Mouse (Mus musculus) c-Kit-positive CD71-positive TER-119-negative erythroid progenitor cells, embryonic 14.5 days (primary cell): Measurements from ENCODE around the gene Siglec1.
A peak's percentile ranks its signal among the peaks of the same experiment; 100 is the strongest.
"Not testable (repeated sequence)": the region's sequence is repeated elsewhere in the genome, so short reads cannot be mapped to it uniquely, and the experiment has no call there.

Experiments used
- DNase-seq: peaks from one replicate; pipeline ENCODE4 v3.0.0-alpha.2; 2013; ENCODE audit warnings: low read depth

Siglec1 gene

DNA sequence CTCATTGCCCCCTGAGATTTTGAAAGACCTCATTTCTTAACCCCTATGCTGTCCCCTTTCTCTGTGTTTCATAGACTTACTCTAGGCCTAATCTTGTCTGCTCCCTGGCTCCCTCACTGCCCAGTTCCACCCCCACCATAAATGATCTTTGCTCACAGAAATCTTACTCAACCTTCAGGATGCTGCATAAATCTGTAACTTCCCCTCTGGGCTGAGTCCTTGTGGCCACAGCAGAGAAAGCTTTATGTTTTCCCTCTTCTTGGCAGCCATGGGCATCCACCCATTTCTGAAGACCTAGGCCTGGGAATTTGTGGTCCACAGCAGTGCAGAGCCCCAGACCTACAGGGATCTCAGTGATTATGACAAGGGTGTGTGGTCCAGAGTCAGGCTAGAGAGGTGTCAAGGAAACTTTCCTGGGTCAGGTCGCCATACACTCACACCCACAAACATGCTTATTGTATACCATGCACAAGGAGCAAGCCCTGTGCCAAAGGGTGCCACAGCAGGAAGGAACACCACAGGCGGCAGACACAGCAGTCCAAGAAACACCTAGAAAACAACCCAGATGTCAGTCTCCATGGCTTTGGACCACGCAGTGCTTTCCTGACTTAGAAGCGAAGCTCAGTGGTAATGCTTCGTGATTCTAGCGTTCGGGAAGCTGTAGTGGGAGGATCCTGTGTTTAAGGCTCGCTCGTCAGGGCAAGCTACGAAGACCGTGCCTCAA lies at the start of gene Siglec1:
Gene Siglec1 (minus strand): TSS at position 99 of the 724 bp plus-strand sequence.
- DNase-seq, result no peak

DNA sequence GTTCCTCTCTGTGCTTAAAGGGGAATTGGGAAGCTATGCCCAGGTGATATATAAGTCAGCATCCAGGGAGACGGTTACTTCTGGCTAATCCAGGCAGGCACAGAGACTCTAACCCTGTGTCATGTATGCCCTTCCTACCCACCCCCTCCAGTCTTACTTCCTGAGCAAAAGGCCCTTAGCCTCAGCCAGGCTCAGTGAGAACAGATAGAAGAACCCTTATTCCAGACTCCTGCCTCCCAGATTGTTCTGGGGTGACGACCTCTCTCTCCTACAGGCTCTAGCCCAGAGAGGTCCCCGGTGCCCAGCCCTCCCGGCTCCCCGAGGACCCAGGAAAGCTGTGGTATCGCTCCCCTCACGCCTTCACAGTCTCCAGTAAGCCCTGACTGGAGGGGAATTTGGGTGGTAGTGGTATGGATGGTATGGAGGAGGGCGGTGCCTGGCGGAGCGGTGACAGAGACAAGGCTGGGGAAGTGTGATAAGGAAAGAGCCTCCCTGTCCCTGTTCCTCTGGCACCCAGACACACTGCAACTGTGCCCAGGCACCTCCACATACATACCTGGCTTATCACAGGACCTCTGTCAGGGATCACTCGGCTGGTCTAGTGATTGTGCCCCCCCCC lies 49.1 kb upstream of the Siglec1 start:
- peak; percentile 85 for DNase-seq

DNA sequence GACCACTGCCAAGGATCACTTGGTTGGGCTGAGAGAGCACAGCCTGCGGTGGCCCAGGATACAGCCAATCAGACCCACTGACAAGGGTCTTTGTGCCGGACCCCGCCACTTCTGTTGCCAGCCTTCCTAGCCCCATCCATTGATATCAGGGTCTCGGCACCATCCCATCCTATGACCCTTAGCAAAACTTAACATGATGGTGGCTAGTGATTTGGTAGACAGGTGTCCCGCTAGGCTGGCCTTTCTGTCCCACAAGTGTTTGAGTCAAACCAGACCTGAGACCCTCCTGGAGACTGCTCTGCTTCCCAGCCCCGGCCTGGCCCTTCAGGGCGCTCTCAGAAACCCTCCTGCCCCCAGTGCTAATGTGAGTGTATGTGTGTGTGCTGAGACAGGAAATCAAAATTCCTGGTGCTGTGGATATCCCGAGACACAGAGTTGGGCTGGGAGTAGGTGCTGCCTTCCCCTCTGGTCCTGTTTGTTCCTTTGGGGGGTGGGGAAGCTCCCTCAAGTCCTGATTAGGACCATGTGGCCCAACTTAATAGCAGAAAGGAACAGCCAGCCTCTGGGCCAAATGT lies 48.3 kb upstream of the Siglec1 start:
- DNase-seq, result no peak

DNA sequence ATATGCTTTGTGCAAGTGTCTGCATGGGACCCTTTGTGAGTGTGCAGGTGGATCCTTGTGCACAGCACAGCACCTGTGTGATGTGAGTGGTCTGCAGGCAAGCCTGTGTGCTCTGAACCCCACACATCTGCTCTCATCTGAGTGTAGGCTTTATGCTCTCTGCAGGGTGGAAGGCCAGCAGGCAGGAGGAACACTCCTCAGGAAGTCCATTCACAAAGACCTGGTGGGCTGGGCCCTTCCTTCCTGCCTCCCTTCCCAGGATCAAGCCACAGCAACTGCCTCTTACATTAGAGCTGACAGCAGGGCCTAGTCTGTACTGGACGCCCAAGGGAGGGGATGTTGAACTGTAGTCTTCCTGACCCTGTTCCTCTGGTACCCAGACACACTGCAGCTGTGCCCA lies 47.8 kb upstream of the Siglec1 start:
- no peak for DNase-seq

DNA sequence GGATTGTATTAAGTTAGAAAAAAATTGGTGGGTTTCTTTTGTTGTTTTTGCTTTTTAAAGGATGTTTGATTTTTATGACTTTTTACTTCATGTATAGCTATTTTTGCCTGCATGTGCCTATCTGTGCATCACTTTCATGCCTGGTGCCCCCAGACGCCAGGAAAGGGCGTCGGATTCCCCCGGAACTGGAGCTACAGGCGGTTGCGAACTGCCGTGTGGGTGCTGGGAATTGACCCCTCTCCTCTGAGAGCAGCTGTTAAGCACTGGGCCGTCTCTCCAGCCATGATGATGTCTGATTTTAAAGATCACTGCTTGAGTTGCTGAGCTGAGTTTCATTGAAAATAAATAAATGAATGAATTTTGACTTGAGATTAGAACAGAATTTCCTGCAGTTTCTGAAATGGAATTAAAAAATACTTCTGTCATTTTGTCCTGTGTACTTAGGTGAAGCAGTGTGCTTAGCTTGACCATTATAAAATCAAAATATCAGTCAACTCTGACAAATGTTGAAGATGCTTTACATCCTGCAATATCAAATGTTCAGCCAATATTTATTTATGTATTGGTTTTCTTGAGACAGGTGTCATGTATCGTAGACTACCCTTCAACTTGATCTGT lies 46.5 kb upstream of the Siglec1 start, which contains the start of gene Gm11037:
Gene Gm11037 (plus strand): TSS at position 568 of the 618 bp plus-strand sequence.
- DNase-seq, result no peak

DNA sequence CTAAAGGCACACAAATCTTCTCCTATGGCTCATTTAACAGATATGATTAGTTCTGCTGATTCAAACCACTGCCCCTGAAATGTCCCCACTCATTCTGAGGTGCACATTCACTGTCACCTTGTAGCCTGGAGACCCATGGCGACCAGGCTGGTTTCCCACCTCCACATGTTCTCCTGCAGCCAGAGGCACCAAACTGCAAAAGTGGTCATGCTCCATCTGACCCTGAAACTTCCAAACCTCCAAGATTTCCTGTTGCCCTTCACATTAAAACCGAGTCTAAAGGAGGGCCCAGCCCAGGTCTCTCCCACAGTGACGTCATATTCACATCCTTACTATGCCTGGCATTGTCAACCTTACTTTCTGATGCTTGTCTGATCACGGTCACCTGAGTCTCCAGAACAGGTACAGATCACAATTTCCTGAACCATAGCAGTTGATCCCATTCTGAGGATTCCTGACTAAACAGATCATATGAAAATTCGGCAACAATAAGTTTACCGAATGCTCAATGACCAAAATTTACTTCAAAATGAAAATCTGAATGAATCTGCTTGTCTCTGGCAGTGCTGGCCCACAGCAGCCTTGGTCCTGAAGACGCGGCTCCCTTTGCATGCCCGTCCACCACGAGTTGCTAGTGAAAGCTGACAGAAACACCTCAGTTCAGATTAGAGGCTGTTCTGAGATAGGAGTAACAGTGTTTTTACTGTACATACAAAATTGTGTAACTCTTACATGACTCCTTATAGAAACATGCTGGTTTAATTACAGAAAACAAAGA lies 45.7 kb upstream of the Siglec1 start:
- no peak for DNase-seq

DNA sequence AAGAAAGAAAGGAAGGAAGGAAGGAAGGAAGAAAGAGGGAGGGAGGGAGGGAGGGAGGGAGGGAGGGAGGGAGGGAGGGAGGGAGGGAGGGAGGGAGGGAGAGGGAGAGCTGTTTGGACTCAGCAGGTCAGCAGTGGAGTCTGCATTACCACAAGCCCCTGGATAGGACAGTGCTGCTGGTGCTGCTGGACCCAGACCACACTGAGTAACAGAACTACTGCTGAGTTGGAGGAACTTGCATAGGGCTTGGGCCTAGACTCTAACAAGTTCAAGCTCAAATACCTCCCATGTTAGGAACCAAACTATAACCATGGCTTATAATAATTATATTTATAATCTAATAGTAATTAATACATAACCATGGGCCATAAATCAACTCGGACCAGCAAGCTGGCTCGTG lies 44.3 kb upstream of the Siglec1 start:
- no peak for DNase-seq

DNA sequence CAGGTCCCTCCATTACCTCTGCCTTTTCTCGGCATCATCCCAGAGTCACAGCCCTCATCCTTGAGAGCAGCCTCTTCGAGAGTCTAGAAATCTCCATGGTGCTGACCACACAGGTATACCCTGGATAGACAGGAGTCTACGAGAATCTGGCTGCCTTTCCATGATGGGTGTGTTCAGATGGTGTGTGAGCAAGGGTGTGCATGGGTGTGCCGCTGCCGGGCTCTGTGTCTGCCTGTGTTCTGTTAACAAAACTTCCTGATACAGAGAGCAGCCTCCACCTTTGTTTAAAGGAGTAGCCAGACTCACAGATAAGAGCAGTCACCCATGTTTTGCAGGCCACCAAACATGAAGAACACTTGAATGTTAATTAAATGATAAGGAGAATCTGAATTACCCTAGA lies 43.3 kb upstream of the Siglec1 start:
- peak; percentile 52 for DNase-seq

DNA sequence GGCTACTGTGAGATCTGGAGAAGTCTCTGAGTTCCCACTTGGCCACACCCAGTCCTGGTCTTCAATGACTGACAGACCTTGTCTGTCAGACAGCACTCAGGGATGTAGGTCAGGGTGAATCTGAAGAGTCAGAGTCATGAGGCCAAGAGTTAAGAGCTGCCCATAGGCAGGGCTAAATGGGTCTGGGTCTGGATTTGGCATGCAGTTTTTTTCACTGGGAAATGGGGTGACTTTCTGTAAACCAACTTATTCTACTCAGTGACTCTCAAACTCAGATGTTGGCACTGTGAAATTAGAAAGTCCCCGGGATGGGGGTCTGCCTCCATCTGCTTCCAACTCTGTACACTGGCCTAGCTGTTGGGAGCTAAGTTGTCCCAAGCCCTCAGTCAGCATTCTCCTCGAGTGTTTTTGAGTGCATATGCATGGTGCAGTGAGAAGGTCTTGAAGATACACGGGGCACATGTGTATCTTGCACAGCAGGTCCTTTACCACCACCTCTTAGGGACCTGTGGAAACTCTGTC lies 42.1 kb upstream of the Siglec1 start:
- no peak for DNase-seq

DNA sequence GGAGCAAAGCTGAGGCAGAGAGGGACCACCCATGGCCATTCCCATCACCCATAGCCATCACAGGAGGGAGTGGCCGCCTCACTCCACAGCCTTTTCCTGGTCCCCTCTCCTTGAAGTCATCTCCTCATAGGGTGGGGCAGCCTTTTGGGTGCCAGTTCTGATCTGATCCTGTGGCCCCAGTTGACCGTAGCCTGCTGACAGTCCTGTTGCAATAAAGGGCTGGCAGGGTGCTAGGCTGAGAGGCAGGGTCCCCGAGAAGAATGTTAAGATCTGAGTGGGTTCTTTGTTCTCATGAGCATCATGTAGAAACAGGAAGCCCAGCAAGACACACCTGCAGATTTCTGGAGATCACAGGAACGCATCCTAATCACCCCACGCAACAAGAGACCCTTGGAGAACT lies 41.6 kb upstream of the Siglec1 start:
- no peak for DNase-seq

DNA sequence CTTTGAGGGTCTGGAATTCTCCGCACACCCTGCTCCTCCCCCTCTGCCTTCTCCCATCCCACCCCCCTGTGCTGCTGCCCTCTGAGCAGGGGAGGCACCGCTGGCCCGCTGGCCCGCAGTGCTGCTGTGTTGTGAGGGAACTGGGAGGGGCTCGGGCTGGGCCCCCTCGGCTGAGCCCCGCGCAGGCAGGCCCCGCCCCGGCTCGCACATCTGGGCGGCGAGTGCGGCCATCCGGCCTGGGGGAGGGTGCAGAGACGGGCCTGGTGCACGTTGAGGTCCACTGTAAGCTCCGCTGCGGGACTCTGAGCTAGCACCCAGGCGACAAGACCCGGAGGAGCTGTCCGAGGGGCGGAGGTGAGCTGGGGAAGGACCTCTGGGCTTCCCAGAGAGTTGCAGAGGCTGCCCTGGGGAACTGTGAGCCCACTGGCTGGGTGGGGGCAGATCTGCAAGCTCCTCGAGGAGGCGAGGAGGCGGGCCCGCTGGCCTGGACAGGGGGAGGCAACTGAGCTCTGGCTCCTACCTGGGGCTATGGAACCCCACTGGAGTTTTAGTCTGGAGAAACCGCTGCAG lies 40.7 kb upstream of the Siglec1 start, which contains the start of gene Hspa12b:
Gene Hspa12b (plus strand): TSS at position 120 of the 570 bp plus-strand sequence.
- no peak for DNase-seq

DNA sequence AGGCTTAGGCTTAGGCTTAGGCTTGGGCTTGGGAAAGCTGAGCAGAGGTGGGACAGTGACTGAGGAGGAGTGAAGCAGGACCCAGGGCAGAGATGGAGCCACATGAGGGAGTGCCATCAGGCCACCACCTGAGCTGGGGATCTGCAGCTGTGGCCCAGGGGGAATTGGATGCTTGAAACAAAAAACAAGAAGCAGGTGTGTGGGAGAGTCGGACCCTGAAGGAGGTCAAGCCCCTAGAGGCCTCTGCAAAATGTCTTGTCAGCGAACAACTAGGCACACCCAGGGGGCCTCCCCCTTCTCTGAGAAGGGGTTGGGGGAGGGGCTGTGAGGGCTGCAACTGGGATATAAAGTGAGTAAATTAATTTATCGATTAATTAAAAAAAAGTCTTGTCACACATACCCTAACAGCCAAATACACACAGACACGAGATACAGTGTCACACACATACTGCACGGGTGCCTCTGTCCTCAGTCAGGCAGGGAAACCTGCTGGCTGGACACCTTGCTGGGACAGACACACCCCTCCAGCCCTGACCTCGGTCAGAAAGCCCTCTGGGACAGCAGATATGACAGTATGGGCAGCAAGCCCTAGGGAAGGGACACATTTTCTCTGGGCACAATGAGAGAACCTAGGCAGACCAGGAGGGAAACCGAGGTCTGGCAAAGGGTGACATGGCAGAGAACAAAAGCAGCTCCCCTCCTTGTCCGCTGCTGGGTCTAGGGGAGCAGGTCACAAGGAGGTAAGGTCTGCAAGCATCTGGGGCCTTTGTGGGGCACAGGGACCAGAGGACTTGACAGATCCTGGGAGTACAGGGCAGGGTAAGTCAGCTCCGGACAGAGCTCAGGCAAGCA lies 39.6 kb upstream of the Siglec1 start:
- no peak for DNase-seq

DNA sequence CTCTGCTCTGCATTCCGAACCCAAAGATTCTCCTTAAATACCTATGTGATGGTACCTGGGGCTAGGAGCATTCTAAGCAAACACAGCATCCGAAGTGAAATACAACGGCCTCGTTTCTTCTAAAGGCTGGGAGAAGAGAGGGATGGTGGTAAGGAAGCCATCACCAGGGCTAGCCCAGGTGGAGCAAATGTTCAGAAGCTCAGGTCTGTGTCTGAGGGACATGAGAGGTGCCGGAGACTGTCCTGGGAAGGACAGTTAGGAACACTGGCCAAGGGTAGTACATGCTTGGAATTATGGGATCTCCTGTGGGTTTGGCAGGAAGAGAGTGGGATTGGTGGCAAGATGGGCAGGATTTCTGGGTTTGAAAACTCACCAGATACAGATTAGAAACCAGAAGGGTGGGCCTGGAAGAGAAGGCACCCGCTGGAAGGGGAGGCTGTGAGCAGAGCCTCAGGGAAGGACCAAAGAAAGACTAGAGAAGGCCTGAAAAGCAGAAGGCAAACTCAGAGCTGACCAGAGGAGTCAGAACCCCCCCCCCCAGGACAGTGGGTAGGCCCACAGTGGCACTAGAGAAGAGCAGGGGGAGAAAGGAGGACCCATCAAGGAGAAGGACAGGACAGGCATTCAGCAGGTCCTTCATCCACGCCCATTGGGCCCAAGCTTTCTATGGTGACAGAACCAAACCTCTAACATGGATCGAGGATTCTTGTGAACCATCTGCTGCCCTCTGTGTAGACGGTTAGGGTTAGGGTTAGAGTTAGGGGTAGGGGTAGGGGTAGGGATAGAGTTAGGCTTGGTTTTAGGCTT lies 38.8 kb upstream of the Siglec1 start:
- DNase-seq, result no peak

DNA sequence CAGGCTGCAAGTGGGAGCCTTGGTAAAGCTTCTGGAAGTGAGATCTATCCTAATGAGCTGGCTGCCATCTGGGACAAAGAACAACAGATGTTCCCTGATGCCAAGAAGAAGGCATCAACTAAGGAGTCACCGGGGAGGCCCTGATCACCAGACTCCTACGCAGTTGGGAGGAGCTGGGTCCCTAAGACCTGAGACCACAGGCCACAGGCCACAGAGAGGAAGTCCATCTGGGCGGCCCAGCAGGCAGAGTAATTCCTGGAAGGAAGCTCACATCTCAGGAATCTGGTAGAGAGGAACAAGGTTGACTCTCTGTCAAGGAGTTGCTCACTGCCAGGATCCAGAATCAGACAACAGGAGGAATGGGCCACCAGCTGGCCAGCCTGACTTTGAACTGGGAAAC lies 37.6 kb upstream of the Siglec1 start:
- no peak for DNase-seq

DNA sequence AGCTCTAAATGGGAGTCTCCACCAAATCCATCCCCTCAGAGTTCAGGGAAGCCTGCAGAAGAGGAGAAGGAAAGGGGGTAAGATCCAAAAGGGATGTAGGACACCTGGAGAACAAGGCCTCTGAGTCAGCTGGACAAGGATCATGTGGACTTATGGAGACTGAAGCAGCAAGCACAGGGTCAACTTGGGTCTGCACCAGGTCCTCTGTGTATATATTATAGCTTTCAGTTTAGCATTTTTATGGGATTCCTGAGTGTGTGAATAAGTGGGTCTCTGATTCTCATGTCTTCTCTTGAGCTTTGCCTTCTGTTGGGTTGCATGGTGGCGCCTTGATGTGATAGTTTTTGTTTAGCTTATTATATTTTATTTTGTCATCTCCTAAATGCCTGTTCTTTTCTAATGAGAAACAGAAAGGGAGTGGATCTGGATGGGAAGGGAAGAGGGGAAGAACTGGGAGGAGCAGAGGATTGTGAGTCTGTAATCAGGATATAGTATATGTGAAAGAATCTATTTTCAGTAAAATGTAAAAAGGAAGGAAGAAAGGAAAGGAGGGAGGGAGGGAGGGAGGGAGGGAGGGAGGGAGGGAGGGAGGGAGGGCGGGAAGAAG lies 32.5 kb upstream of the Siglec1 start:
- no peak for DNase-seq

DNA sequence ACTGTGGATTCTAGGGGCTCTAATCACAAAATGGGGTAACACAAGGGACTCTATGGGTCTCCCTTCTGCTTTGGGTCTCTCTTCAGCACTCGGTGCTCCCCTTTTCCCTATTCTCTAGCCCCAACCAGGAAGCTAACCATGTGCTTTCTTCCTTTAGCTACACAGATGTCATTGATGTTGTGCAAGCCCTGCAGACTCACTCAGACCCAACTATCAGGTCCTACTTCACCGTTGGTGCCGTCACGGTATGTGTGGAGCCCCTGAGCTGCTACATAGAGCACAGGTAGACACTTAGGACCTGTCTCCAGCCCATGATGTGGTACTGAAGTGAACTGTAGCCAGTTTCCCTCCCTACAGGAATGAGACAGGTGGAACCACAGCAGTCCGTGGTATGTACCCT lies 19.4 kb upstream of the Siglec1 start:
- no peak for DNase-seq

DNA sequence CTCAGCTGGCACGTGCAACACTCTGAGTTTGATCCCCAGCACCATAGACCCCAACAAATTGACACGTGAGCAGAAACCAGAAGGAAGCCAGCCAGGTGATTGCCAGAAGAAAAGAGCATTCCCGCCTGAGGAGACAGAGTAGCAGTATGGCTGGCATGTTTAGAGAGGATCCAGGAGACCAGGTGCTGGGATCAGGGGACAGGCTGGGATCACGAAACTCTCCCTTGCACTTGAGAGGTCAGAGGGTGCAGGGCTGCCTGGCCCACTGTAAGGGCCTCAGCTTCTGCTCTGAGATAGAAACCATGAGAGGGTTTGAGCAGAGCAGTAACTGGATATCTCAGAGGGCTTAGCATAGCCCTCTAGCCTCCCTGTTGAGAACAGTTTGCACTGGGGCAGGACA lies 18.5 kb upstream of the Siglec1 start:
- not testable (repeated sequence) for DNase-seq

DNA sequence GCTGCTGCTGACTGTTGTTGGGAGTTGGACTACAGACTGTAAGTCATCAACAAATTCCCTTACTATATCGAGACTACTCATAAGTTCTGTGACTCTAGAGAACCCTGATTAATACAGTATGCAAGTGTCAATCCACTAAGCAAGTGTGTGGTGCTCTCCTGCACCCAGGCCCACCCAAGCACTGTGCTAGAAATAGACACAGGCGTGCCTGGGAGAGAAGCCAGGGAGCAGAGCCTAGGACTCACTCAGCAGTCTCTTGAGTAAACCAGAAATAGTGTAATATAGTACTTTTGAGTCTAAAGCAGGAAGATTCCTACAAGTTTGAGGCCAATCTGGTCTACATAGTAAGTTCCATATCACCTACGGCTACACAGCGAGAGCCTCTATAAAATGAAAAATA lies 17.5 kb upstream of the Siglec1 start:
- no peak for DNase-seq

DNA sequence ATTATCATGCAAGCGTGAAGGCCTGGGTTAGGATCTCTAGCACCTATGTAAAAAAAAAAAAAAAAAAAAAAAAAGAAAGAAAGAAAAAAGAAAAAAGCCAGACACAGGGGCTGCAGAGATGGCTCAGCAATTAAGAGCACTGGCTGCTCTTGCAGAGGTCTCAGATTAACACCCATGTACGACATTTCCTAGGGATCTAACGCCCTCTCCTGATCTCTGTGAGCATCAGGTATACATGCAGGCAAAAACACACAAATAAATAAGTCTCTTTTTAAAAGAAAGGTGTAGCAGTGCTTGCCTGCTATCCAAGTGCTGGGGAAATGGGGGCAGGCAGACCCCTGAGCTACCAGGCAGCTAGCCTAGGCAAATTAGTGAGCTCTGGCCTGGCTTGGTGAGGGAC lies 15.0 kb upstream of the Siglec1 start:
- DNase-seq, result no peak
